Mouse (Mus musculus): Measurements from ENCODE around the gene Supt3.

- TF ChIP-seq POLR2A (IDR thresholded peaks at IDR 0.05; ENCODE audit: low read depth, low read length) (no peak), CTCF (conservative IDR thresholded peaks at IDR 0.05; ENCODE audit: insufficient read depth, insufficient read length, low read depth, low read length) (no peak)
These were observed 9.6 kb upstream of the Supt3 start for GRCm38 (mm10) chr17:44767375-44767774.

Measured in kidney, adult 2 months (tissue).